Mouse (Mus musculus) brown adipose tissue, adult 24 weeks (tissue): ENCODE results near the gene Nanos3. TPM values are rescaled to one million over a fixed set of nuclear protein-coding genes. Genes with fewer than 3 reads are reported as not detected.
A peak's percentile ranks its signal among the peaks of the same experiment; 100 is the strongest.

ENCODE experiments used
- H3K27ac ChIP-seq: fragments of 200-500 bp; replicated peaks from 2 replicates; pipeline ENCODE4 v1.5.1; 2012; ENCODE audit warnings: low read depth, mild to moderate bottlenecking, low read length
- H3K4me1 ChIP-seq: fragments of 200-500 bp; 2 replicates; pipeline ENCODE4 v1.6.1; 2012; ENCODE audit warnings: low read length, mixed read lengths; ENCODE audit not compliant: control insufficient read depth, insufficient read depth, insufficient read length
- H3K4me3 ChIP-seq: fragments of 200-500 bp; 2 replicates; pipeline ENCODE4 v1.5.1; 2012; ENCODE audit warnings: low read depth, mild to moderate bottlenecking, low read length, moderate library complexity; ENCODE audit not compliant: insufficient read depth
- polyA plus RNA-seq: library from polyadenylated mRNA; stranded (reverse); fragments of >200 nt; gene quantifications from 2 replicates; pipeline ENCODE4 v1.2.4, GENCODE M21; 2012; ENCODE audit not compliant: missing spikeins, insufficient read depth, insufficient read length

The Nanos3 gene
- polyA plus RNA-seq, 1 experiment: not detected

- Histone ChIP-seq H3K27ac (no peak overlapping the region), H3K4me1 (peaks cover 11% of the 10 kb centered on the region)
Measured at GRCm38 (mm10) chr8:84194224-84194743, 9.3 kb upstream of the Nanos3 start.

GRCm38 (mm10) chr8:84193566-84193965 is 8.5 kb upstream of the Nanos3 start:
- peaks cover 10% of the 10 kb centered on the region for H3K4me1 ChIP-seq
- H3K27ac ChIP-seq: peak overlapping the region; percentile 100
- H3K4me3 ChIP-seq: no peak overlapping the region

More at GRCm38 (mm10) chr8:84194224-84194743, 9.3 kb upstream of the Nanos3 start:
- H3K4me3 ChIP-seq: no peak overlapping the region

- Histone ChIP-seq H3K4me3 (no peak overlapping the region), H3K4me1 (peaks cover 9% of the 10 kb centered on the region), H3K27ac (peak overlapping the region; percentile 100)
Measured at GRCm38 (mm10) chr8:84193161-84193560, 8.1 kb upstream of the Nanos3 start.

GRCm38 (mm10) chr8:84192555-84192954 is 7.5 kb upstream of the Nanos3 start:
- H3K4me1 ChIP-seq: peaks cover 6% of the 10 kb centered on the region
- peak overlapping the region; percentile 65 for H3K4me3 ChIP-seq
- H3K27ac ChIP-seq: peak overlapping the region; percentile 100

GRCm38 (mm10) chr8:84192023-84192422 is 7.0 kb upstream of the Nanos3 start:
- Histone ChIP-seq H3K4me1 (peaks cover 6% of the 10 kb centered on the region; the same call in 1 of the 2 replicates), H3K4me3 (peak overlapping the region; percentile 65), H3K27ac (peak overlapping the region; percentile 100)

- Histone ChIP-seq H3K4me1 (peaks cover 6% of the 10 kb centered on the region; the same call in 1 of the 2 replicates), H3K4me3 (no peak overlapping the region), H3K27ac (peak overlapping the region; percentile 88)
Measured at GRCm38 (mm10) chr8:84190191-84190867, 5.3 kb upstream of the Nanos3 start.

- Histone ChIP-seq H3K4me1 (peaks cover 6% of the 10 kb centered on the region; the same call in 1 of the 2 replicates), H3K27ac (peak overlapping the region; percentile 98), H3K4me3 (0 out of 2 replicates have a peak overlapping the region, but pooled peaks have one; percentile 15)
Measured at GRCm38 (mm10) chr8:84189603-84190002, 4.6 kb upstream of the Nanos3 start.

GRCm38 (mm10) chr8:84188671-84189070 is 3.7 kb upstream of the Nanos3 start:
- Histone ChIP-seq H3K27ac (peak overlapping the region; percentile 98), H3K4me1 (peaks cover 6% of the 10 kb centered on the region; the same call in 1 of the 2 replicates), H3K4me3 (no peak overlapping the region)

GRCm38 (mm10) chr8:84187065-84187755 is 2.2 kb upstream of the Nanos3 start:
- H3K4me1 ChIP-seq: peaks cover 6% of the 10 kb centered on the region; the same call in 1 of the 2 replicates
- peak overlapping the region; percentile 56 for H3K4me3 ChIP-seq
- peak overlapping the region; percentile 77 for H3K27ac ChIP-seq

- Histone ChIP-seq H3K4me1 (peaks cover 3% of the 10 kb centered on the region; the same call in 1 of the 2 replicates), H3K4me3 (peak overlapping the region; percentile 56), H3K27ac (peak overlapping the region; percentile 77)
Measured at GRCm38 (mm10) chr8:84186547-84186946, 1.5 kb upstream of the Nanos3 start.

- no peak overlapping the region for H3K27ac ChIP-seq
- peak overlapping the region; percentile 61 for H3K4me3 ChIP-seq
- H3K4me1 ChIP-seq: no peaks in the 10 kb centered on the region
Measured at GRCm38 (mm10) chr8:84184085-84185043, 653 bp downstream of the Nanos3 start.

GRCm38 (mm10) chr8:84183261-84184084 is 1.5 kb downstream of the Nanos3 start:
- Histone ChIP-seq H3K4me1 (no peaks in the 10 kb centered on the region), H3K4me3 (peak overlapping the region; percentile 61), H3K27ac (no peak overlapping the region)

- H3K27ac ChIP-seq: no peak overlapping the region
Measured at GRCm38 (mm10) chr8:84182833-84183232, 2.2 kb downstream of the Nanos3 start.

More at GRCm38 (mm10) chr8:84182833-84183232, 2.2 kb downstream of the Nanos3 start:
- Histone ChIP-seq H3K4me3 (peak overlapping the region; percentile 61), H3K4me1 (no peaks in the 10 kb centered on the region)
